Mouse (Mus musculus) limb, embryonic 12.5 days (tissue): ENCODE measurements at regions not wholly inside any gene's neighbourhood (a gene's known extent, or its start where the extent isn't known, plus 50 kb on each side); places are given as distances from the start of the nearest gene placed in this dataset.

Experiments used
- ATAC-seq: fragments of 200-750 bp; cut with Nextera tagmentation; 2 replicates; pipeline ENCODE4 v1.8.0; 2017; ENCODE audit warnings: low read depth, moderate TSS enrichment; ENCODE audit not compliant: insufficient number of reproducible peaks, insufficient read depth, low FRiP score, low TSS enrichment
- H3K27ac ChIP-seq: fragments of 300-500 bp; sonication (generic); 2 replicates; pipeline ENCODE4 v1.5.1; 2016; ENCODE audit warnings: mild to moderate bottlenecking, moderate library complexity
- H3K27me3 ChIP-seq: fragments of 300-500 bp; sonication (generic); 2 replicates; pipeline ENCODE4 v1.6.1; 2016; ENCODE audit warnings: mild to moderate bottlenecking, moderate library complexity
- H3K36me3 ChIP-seq: fragments of 300-500 bp; sonication (generic); 2 replicates; pipeline ENCODE4 v1.6.1; 2016; ENCODE audit warnings: mild to moderate bottlenecking, moderate library complexity
- H3K4me1 ChIP-seq: fragments of 300-500 bp; sonication (generic); replicated peaks from 2 replicates; pipeline ENCODE4 v1.6.1; 2016
- H3K4me2 ChIP-seq: fragments of 300-500 bp; sonication (generic); 2 replicates; pipeline ENCODE4 v1.6.1; 2016; ENCODE audit warnings: mild to moderate bottlenecking, moderate library complexity
- H3K4me3 ChIP-seq: fragments of 300-500 bp; sonication (generic); replicated peaks from 2 replicates; pipeline ENCODE4 v1.5.1; 2016; ENCODE audit warnings: mild to moderate bottlenecking
- H3K9ac ChIP-seq: fragments of 300-500 bp; sonication (generic); replicated peaks from 2 replicates; pipeline ENCODE4 v1.6.1; 2016; ENCODE audit warnings: mild to moderate bottlenecking, moderate library complexity
- H3K9me3 ChIP-seq: fragments of 300-500 bp; sonication (generic); 2 replicates; pipeline ENCODE4 v1.6.1; 2016; ENCODE audit warnings: mild to moderate bottlenecking, moderate library complexity
- WGBS: fragments of 180-500 bp; shearing (Covaris S2); methylation state at CpG from one replicate; pipeline ENCODE4 v1.1.7; 2016; 5-methylcytosine and 5-hydroxymethylcytosine counted together

DNA sequence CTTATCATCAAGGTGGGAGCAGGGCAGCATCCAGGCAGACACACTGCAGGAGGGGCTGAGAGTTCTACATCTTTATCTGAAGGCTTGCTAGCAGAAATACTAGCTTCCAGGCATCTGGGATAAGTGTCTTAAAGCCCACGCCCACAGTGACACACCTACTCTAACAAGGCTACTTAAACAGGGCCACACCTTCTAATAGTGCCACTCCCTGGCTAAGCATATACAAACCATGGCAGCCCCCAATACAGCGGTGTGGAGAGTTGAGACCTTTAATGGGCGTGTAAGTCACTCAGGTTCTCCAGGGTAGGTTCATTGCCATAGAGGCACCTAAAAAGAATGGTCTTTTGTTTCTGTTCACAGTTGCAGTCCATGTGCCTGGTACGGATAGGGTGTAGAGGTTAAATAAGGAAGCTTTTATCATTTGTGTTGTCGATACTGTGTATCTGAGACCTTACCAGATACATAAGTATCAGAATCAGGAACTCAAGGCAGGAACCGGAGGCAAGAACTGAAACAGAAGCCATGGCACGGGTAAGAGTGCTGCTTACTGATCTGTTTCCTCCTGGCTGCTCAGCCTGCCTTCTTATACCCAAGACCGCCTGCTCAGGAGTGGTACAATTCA is 69.0 kb upstream of the Atrnl1 start:
- Histone ChIP-seq H3K4me1 (peaks cover 18% of the 10 kb centered on the region), H3K9ac (no peak overlapping the region), H3K36me3 (no peaks in the 10 kb centered on the region), H3K4me3 (no peak overlapping the region), H3K27ac (no peak overlapping the region), H3K27me3 (peaks cover 6% of the 10 kb centered on the region; the same call in 1 of the 2 replicates), H3K4me2 (no peak overlapping the region), H3K9me3 (no peaks in the 10 kb centered on the region)
- 89% methylated on average over 8 of the region's 8 CpGs for WGBS
- no peak for ATAC-seq

DNA sequence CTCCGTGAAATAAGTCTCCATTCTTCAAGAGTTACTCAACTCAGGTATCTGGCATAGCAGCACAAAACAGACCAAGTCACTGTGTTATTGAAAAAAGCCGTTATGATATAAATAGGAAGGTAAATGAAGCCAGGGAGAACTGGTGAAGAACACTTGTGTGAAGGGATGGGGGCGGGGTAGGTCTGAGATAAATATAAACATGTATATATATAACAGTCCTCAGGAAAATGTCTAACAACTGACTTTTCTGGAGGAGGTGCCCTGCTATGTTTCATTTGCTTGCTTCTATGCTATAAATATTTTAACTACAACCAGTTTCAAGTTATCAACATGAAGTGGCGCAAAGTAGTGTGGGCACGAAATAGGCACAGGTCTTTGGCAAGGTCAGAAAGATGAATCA is 68.3 kb upstream of the Atrnl1 start:
- H3K27ac ChIP-seq = no peak overlapping the region
- no peak overlapping the region for H3K9ac ChIP-seq
- peaks cover 6% of the 10 kb centered on the region; the same call in 1 of the 2 replicates for H3K27me3 ChIP-seq
- no peak for ATAC-seq
- H3K9me3 ChIP-seq = no peaks in the 10 kb centered on the region
- peaks cover 18% of the 10 kb centered on the region for H3K4me1 ChIP-seq
- no peak overlapping the region for H3K4me2 ChIP-seq
- 93% methylated on average over 5 of the region's 5 CpGs for WGBS
- H3K36me3 ChIP-seq = no peaks in the 10 kb centered on the region
- no peak overlapping the region for H3K4me3 ChIP-seq

DNA sequence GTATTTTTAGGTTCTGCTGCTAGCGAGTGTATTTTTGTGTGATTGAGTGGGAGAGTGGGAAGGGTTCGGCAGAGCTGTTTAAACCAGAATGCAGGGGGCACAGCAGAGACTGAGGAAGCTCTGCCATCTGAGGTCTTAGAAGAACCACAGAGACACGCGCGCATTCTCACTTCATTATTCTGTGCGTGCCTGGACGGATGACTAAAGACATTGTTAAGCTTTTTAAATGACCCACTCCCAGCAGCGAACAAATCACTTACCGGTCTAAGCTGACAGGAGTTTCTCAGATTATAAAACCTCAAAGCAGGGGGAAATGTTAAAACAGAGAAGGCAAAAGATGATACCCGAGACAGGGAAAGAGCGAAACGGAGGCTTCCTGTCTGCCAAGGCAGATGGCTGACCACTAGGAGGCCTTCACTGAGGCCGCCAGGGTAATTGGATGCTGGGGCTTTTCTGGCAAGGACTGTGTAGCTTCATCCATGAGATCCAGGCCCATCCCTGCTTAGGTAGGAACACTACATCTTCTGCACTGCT is 67.1 kb upstream of the Atrnl1 start:
- no peak overlapping the region for H3K9ac ChIP-seq
- 21% methylated on average over 13 of the region's 13 CpGs for WGBS
- peak overlapping the region; percentile 39 for H3K4me2 ChIP-seq
- no peak for ATAC-seq
- H3K4me3 ChIP-seq = no peak overlapping the region; the same call in 1 of the 2 replicates
- H3K4me1 ChIP-seq = peaks cover 18% of the 10 kb centered on the region
- no peaks in the 10 kb centered on the region for H3K9me3 ChIP-seq
- H3K36me3 ChIP-seq = no peaks in the 10 kb centered on the region
- no peak overlapping the region for H3K27ac ChIP-seq
- peaks cover 4% of the 10 kb centered on the region; the same call in 1 of the 2 replicates for H3K27me3 ChIP-seq

DNA sequence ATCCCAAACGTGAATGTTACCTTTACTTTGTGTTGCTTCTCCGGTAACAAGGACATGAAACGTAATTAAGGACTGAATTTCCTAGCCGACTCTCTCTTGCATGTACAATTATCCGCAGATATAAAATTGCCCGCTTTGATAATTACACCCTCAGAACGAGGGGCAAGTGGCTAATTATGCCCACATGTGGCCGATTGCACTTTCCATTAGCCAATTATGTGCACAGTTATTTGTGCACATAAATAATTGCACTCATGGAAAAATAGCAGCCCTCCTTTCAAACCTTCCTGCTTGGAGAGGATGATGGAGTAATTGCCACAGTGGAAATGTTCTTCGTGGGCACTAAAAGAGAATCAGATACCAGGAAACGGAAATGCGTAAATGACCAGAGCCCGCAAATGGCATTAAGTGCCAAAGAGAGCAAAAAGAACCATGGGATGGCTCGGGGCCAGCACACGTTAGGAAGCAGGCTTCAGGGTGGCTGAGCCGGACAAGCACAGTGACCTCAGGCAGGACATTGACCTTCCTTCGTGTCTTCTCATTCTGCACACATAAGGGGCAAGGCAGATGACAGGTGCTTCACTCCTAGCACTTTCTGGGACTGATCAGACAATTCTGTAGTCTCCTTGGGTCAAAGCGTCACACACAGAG is 66.5 kb upstream of the Atrnl1 start:
- Histone ChIP-seq H3K9me3 (no peaks in the 10 kb centered on the region), H3K4me1 (peaks cover 18% of the 10 kb centered on the region), H3K9ac (no peak overlapping the region), H3K36me3 (no peaks in the 10 kb centered on the region), H3K4me3 (no peak overlapping the region; the same call in 1 of the 2 replicates), H3K4me2 (peak overlapping the region; percentile 39), H3K27ac (no peak overlapping the region), H3K27me3 (peaks cover 4% of the 10 kb centered on the region; the same call in 1 of the 2 replicates)
- 37% methylated on average over 17 of the region's 17 CpGs for WGBS
- ATAC-seq = no peak

DNA sequence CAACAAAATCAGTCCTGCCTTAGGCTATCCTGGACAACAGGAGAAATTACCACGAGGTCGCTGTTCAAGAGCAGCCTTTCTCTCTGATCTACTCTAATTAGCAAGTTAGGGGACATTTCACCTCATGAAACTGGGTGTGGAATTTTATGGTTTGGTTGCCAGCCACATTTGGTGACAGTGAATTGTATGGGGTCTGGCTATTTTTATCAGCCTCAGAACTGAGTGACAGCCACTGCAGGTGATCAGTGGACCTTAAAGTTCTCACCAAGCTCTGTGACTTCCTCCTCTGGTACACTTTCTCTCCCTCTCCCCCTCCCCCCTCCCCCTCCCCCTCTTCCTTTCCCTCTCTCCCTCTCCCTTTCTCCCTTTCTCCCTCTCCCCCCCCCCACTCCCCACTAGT is 65.8 kb upstream of the Atrnl1 start:
- Histone ChIP-seq H3K4me2 (no peak overlapping the region), H3K9ac (no peak overlapping the region), H3K27ac (no peak overlapping the region), H3K4me3 (no peak overlapping the region), H3K27me3 (peaks cover 4% of the 10 kb centered on the region; the same call in 1 of the 2 replicates), H3K9me3 (no peaks in the 10 kb centered on the region), H3K4me1 (peaks cover 18% of the 10 kb centered on the region), H3K36me3 (no peaks in the 10 kb centered on the region)
- ATAC-seq = no peak
- 26% methylated on average over 2 of the region's 2 CpGs for WGBS

DNA sequence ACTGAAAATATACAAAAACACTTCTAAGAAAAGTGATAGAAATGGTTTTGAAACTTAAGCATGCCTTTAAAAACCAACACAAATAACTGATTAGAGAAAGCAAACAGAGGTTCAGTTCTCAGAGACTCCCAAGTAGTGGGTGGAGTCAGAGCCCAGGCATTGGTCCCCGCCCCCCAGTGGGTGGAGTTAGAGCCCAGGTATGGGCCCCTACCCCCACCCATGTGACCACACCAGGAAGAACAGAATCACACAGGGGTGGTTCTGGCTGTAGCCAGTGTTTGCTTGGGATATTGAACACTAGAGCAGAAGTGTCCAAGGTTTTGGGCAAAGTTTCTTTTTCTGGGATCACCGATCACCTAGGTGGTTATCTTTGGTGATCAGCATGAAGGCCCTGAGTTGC is 64.8 kb upstream of the Atrnl1 start:
- no peaks in the 10 kb centered on the region for H3K36me3 ChIP-seq
- no peak overlapping the region for H3K9ac ChIP-seq
- no peak overlapping the region for H3K4me2 ChIP-seq
- WGBS = 81% methylated on average over 2 of the region's 2 CpGs
- H3K9me3 ChIP-seq = no peaks in the 10 kb centered on the region
- no peak overlapping the region for H3K27ac ChIP-seq
- H3K4me1 ChIP-seq = peaks cover 18% of the 10 kb centered on the region
- H3K27me3 ChIP-seq = peaks cover 4% of the 10 kb centered on the region; the same call in 1 of the 2 replicates
- no peak overlapping the region for H3K4me3 ChIP-seq
- ATAC-seq = no peak

DNA sequence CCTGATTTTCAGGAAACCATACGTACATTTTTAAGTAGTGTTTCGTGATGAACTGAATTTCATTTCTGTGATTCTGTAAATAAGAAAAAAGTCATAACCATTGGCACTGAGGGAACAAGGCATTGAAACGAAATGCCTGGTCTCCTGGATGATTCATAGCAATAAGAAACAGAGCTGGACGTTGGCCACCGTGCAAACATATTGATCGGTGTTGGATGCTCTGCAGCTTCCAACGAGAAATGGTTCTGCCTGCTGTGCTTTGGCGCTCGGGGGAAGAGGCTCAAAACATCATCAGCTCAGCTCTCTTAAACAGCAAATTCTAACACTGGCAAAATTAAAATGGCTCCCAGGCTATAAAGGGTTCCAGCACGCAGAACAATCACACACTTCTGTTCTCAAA is 64.3 kb upstream of the Atrnl1 start:
- Histone ChIP-seq H3K4me1 (peaks cover 18% of the 10 kb centered on the region), H3K27ac (no peak overlapping the region), H3K9ac (no peak overlapping the region), H3K4me3 (no peak overlapping the region), H3K4me2 (no peak overlapping the region), H3K36me3 (no peaks in the 10 kb centered on the region), H3K9me3 (no peaks in the 10 kb centered on the region), H3K27me3 (peaks cover 4% of the 10 kb centered on the region; the same call in 1 of the 2 replicates)
- ATAC-seq = no peak
- 87% methylated on average over 10 of the region's 10 CpGs for WGBS

DNA sequence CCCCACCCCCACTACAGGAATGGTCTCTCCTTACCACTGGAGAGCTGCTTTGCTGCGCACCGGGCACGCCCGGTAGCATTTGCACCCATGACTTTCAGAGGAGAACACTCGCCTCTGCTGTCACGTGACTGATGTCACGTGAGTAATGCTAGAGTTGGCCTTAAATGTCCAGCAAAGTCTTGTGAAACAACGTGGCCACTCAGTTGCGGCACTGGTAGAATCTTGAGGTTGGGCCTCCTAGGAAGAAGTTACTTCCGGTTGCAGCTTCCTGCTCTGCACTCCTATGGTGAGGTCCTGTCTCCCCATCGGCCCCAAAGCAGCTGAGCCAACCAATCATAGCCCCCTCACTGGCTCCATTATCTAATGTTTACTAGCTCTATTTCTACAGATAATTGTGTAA is 62.7 kb upstream of the Atrnl1 start:
- no peak for ATAC-seq
- peaks cover 18% of the 10 kb centered on the region for H3K4me1 ChIP-seq

DNA sequence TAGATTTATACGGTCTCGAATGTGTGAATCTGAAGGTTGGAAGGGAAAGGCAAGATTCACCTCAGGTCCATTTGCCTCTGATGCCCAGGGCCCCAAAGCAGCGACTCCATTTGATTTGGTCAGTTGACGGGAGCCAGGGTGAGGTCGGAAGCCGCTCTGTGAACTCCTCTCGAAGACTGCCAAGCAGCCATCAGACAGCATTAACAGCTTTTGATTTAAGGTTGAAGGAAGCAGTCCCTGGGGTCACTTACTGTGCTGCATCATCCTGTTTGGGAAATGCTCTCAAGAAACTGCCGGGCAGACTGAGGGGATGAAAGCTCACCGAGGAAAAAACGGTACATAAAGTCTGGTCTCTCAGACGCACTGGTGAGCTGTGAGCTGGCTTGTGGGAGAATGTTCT is 62.2 kb upstream of the Atrnl1 start:
- H3K27me3 ChIP-seq = peaks cover 4% of the 10 kb centered on the region; the same call in 1 of the 2 replicates
- H3K9me3 ChIP-seq = no peaks in the 10 kb centered on the region
- no peak overlapping the region for H3K27ac ChIP-seq
- no peak overlapping the region for H3K9ac ChIP-seq
- H3K4me2 ChIP-seq = no peak overlapping the region
- H3K4me3 ChIP-seq = no peak overlapping the region
- 62% methylated on average over 11 of the region's 11 CpGs for WGBS
- peaks cover 16% of the 10 kb centered on the region for H3K4me1 ChIP-seq
- H3K36me3 ChIP-seq = no peaks in the 10 kb centered on the region
- no peak for ATAC-seq

More for the DNA sequence above, 62.7 kb upstream of the Atrnl1 start:
- no peak overlapping the region for H3K4me3 ChIP-seq
- WGBS = 93% methylated on average over 11 of the region's 11 CpGs
- no peak overlapping the region for H3K4me2 ChIP-seq
- peaks cover 4% of the 10 kb centered on the region; the same call in 1 of the 2 replicates for H3K27me3 ChIP-seq
- no peak overlapping the region for H3K9ac ChIP-seq
- no peaks in the 10 kb centered on the region for H3K36me3 ChIP-seq
- no peaks in the 10 kb centered on the region for H3K9me3 ChIP-seq
- H3K27ac ChIP-seq = no peak overlapping the region

DNA sequence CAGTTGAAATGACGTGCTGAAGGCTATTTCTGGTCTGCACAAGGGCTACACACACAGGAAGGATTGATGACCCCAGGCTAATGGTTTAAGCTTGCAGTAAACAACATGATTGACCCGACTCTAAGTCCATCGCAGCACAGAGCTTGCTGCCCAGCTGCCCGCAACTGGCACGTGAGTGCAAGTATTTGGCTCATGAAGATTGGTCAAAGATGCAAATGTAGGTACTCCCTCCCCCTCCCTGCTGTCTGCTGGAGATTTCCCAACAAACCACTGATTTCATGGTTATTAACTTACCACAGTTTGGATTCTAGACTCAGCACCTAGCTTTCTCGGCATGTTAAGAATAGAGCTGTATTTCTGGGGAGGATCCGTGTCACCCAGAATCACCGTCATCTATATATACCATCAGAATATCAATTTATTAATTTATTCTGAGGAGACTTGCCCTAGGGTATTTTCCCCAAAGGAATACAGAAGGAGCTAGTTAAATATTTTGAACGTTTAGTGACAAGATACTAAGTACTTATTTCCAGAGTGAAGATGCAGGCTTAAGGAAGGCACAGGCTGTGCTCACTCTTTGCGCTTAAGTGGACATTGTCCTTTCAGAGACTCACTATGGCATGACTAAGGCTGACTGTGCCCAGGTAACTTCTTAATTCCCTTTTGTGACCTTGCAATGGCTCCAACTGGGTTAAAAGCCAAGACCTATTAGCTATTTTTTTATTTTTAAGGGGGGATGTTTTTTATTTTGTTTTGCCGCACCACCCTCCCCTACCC is 57.7 kb upstream of the Atrnl1 start:
- 63% methylated on average over 11 of the region's 11 CpGs for WGBS
- no peaks in the 10 kb centered on the region for H3K36me3 ChIP-seq
- ATAC-seq = no peak

DNA sequence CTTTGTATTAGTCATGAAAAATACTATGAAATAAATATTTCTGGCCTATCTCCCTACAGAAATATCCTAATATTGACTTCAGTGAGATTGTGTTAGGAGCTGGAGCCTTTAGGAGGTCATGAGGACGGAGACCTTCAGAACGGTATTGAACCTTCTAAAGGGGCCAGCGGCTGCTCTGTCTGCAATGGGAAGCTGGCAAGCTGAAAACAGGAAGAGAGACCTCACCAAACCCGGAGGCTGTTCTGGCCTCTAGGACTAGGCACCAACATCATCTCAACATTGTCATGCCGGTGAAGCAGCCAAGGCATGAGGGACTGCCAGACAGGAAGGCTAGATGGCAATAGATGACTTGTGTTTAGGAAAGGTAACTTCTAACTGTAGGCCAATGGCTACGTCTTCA is 56.7 kb upstream of the Atrnl1 start:
- no peak overlapping the region for H3K9ac ChIP-seq
- H3K36me3 ChIP-seq = no peaks in the 10 kb centered on the region
- WGBS = 93% methylated on average over 6 of the region's 6 CpGs
- peaks cover 6% of the 10 kb centered on the region for H3K4me1 ChIP-seq
- H3K9me3 ChIP-seq = no peaks in the 10 kb centered on the region
- H3K27me3 ChIP-seq = no peaks in the 10 kb centered on the region
- no peak overlapping the region for H3K4me2 ChIP-seq
- H3K4me3 ChIP-seq = no peak overlapping the region
- ATAC-seq = no peak
- no peak overlapping the region for H3K27ac ChIP-seq

More for the DNA sequence above, 57.7 kb upstream of the Atrnl1 start:
- no peak overlapping the region for H3K9ac ChIP-seq
- H3K27me3 ChIP-seq = no peaks in the 10 kb centered on the region
- peaks cover 6% of the 10 kb centered on the region for H3K4me1 ChIP-seq
- no peak overlapping the region for H3K4me3 ChIP-seq
- no peaks in the 10 kb centered on the region for H3K9me3 ChIP-seq
- H3K27ac ChIP-seq = no peak overlapping the region
- no peak overlapping the region for H3K4me2 ChIP-seq
